Mouse (Mus musculus) mature B cell (primary cell): ENCODE results near the gene Atp13a2.

ENCODE experiments used
- in situ Hi-C: fragments of 300-500 bp; cut with MboI; formaldehyde crosslinking; loops from 2 replicates; pipeline ENCODE4 v1.14.3; 2019

Gene Atp13a2

DNA sequence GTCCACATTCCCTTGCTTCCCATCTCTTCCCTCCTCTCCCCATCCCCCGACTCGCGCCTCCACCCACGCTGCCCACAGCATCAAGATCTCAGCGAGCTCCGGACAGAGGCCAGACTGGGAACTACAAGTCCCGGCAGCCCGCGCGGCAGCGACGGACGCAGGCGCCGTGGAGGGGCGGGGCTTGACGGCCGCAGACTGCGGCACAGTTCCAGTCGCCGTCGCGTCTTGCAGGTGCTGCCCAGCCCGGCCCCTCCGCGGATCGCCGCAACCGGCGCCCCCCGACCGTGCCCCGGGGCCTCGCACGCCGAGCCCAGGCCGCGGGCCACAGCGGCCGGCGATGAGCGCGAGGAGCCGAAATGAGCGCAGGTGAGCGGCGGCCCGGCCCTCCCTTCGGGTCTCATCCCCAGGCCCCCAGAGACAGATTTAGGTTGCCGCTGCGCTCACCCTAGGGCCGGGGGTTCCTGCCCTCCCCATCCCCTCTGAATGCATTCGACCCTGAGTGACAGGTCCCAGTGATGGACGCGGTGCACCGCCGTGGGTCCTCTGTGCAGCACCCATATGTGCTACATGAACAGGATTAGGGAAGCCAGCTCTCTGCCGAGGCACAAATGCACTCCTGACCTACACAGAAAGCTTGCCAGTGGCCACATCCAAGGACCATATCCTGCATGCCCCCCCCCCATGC is at the start of gene Atp13a2:
TSS of gene Atp13a2 (plus strand) at position 163 of the 685 bp plus-strand sequence.
- in situ Hi-C loops = no loop called here

DNA sequence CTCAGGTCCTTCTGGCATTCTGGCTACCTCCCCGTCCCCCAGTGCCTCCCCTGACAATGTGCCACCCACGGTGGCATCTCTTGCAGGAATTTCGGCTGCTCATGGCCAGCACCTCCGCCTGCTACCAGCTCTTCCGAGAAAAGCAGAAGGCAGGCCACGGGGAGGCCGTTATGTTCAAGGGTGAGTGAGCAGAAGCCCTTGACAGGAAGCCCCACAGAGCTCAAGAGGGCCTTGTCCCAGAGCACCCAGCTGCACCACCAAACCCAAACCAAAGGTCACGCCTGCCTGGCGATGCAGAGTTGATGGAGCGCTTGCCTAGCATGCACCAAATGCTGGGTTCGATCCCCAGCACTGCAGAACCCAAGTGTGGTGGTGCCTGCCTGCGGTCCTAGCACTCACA is 42.3 kb upstream of the Atp13a2 start:
- in situ Hi-C loops = no loop called here

DNA sequence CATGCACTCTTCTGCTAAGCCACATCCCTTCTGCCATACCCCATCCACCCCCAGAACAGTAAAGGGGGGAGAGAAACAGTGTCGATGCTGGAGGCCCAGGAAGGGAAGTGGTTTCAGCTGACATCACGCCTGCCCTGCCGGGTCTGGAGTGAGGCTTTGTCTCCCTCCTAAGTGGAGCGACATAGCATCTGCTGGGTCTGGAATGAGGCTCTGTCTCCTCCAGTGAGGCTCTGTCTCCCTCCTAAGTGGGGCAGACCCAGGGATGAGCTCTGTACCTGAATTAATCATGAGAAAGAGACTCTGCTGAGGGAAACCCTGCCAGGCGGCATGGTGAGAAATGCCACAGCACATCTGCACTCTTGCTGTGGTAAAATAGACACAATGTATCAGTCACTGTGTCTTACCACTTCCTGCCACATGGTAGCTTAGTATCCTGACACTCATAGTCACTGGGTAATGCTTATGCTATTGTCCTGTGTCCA is 41.7 kb upstream of the Atp13a2 start:
- in situ Hi-C loops = no loop called here

DNA sequence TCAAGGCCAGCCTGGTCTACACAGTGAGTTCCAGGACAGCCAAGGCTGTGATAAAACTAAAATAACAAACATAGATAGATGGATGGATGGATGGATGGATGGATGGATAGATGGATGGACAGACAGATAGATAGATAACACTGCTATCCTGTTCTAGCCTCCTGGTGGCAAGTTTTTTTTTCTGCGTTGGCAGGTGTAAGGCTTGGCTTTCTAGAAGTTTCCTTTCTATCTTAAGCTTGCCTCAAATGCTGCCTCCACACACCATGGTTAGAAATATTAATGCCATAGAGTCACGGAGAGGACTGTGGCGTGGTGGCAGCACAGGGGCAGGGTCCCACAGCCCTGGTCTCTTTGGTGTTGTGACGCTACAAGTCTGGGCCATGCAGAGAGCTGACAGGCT is 41.1 kb upstream of the Atp13a2 start:
- in situ Hi-C loops = no loop called here

DNA sequence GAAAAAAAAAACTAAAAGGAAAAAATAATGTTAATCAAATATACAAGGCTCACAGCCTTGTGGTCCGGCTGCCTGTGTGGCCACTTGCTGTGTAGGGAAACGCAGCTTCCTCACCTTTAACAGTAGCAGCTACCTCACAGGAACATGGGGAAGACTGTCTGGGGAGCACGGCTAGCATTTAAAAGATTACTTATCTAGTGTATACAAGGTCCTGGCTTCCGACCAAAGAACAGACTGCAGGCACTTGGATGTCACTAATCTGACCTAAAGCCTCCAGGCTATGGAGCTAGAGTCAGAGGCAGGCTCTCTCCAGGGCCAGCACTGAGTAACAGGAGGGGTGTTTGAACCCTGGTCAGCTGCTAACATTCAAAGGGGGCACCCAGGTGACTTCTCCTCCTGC is 40.6 kb upstream of the Atp13a2 start:
- in situ Hi-C loops = no loop called here

DNA sequence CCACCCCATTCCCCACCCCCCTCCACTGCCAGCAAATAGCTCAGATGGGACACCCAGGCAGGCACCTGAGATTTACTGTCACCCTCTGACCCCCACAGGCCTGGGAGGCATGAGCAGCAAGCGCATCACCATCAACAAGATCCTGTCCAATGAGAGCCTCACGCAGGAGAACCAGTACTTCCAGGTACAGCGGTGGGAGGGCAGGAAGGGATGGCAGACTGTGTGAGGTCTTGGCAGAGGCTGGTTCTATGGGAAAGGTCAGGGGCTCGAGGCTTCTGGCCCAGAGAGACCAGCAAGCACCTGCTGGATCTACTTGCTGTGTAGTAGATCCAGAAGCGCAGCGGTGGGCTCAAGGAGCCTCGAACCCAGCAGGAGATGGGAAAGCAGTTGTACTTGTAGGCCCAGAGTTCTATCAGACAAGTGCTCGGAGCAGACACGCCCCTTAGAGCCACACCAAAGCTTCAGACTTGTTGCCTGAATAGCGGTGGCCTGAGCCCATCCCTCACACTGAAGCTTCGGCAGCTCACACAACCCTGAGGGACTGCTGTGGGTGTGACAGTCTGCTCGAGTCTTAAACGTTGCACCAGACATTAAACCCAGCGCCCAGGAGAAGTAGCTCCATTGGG is 40.0 kb upstream of the Atp13a2 start:
- in situ Hi-C loops = no loop called here

DNA sequence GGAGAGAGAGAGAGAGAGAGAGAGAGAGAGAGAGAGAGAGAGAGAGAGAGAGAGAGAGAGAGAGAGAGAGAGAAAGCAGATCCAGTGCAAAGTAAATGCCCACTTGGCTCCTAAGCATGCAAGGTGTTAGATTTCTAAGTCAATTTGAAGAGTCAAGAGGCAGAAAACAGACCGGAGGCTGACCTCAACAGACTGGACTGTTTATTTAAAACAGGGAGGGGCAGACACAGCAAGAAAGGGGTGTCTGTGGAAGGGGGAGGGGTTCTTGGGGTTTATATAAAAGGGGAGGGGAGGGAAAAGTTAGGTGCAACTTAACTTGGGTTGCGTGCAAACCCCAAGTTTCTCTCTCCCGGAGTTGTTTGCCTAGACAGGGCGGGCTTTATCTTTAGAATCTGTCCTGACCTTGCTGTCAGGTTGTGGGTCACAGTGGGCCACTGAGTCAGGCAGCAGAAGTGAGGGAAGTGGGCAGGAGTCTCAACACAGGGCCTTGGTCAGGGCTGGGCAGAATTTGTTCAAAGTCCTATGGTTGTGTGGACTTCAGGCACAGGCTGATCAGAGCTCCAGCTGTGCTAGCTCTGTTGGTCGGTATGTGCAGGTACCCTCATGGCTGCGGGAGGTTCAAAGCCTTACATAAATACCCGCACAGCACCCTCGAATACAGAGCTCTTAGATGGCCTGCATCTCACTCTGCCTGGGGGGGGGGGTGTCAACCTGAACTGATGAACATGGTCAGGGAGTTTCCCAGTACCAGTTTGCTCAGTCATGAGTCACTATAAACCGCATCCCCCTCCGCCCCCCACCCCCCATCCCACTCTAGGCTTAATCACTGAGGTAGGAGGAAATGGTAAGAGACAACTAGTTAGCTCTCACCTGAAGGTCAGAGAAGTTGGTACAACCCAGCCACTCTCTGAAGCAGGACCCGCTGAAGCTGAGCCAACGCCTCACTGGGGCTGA is 38.9 kb upstream of the Atp13a2 start:
- in situ Hi-C loops = no loop called here

DNA sequence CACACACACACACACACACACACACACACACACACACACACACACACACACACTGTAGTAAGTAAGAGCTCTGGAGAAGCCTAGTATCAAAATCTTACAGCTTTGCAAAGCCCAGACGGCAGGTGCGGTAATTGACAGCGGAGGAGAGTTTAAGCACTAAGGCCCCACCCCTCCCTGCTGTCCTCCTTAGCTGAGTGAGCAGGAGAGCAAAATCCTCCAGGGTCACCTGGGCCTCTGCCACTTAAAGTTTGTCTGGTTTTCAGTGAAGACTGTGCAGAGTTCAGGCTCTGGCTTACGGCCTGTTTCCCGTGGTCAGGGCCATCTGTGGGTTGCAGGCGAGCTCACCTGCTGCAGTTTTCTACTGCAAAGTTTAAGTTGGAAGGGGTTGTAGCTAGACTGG is 38.2 kb upstream of the Atp13a2 start:
- in situ Hi-C loops = no loop called here

DNA sequence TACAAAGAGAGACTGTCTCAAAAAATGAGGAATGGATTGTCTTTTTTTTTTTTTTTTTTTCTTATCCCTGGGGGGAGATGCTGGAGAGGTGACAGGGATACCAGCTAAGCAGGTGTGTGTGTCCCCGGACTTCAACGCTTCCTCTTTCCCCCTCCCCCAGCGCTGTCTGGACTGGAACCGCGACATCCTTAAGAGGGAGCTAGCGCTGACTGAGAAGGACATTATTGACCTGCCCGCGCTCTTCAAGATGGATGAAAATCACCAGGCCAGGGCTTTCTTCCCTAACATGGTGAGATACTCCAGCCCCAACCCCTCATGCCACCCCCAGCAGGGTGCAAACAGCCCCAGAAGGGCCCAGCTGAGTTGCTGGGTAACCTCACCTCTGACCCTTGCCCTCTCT is 37.6 kb upstream of the Atp13a2 start:
- in situ Hi-C loops = no loop called here

DNA sequence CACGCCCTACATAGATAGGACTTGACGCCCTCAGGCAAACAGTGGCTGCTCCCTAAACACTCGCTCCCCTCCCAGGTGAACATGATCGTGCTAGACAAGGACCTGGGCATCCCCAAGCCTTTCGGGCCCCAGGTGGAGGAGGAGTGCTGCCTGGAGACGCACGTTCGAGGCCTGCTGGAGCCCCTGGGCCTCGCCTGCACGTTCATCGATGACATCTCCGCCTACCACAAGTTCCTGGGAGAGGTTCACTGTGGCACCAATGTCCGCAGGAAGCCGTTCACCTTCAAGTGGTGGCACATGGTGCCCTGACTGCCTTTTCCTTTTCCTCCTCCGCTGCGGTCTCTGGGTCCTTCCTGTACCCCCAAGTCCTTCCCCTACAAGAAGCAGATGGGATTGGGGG is 37.1 kb upstream of the Atp13a2 start:
- in situ Hi-C loops = loop anchor here (10.0 kb wide), 1 partner anchor 125 kb away; no protein-coding TSS in a partner anchor

DNA sequence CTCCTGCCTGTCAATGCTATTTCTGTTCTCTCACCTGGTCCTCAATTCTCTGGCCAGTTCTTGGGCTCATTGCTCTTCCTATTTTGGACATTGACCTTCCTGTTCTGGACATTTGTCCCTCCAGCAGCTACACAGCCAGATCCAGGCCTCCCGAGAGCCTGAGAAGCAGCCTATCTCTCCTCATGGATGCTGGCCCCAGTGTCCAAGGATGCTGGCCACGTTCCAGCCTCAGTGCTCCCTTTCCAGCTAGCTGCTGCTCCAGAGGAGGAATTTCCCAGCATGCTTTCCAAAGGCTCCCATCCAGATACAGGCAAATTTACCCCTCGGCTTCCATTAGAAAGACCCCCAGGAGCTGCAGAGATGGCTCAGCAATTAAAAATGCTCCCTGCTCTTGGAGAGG is 36.1 kb upstream of the Atp13a2 start:
- in situ Hi-C loops = loop anchor here (10.0 kb wide), 1 partner anchor 126 kb away; no protein-coding TSS in a partner anchor

DNA sequence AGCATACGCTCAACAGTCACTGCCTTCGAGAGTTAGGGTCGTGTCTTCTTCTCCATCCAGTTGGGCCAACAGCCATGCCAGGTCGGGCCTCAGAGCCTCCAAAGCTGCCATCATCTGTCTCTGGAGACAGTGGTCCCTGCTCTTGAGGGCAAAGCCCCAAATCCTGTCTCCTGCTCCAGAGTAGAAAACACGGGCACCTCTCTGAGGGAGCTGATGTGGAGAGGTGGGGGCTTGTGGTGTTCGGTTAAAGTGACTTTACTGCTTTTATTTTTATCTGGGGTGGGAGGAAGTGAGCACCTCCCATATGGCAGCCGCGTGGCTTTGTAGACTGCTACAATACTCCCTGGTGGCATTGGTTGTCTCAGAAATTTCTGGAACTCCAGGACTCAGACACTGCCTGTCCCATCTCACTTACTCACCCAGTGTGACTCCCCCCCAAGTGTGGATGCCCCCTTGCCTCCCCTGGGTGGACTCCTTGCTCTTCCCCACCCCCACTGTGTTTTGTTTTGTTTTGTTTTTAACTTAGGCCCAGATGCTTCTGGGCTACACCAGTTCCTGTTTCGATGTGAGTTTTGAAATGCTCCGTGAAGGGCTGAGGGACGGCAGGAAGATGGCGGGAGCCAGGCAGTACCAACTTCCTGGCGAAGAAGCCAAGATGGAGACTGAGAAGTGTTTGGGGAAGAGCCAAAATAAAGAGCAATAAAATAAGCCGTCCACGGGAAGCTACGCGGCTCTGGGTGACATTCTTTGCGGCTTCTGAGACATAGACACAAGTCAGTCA is 34.6 kb upstream of the Atp13a2 start:
- in situ Hi-C loops = loop anchor here (10.0 kb wide), 1 partner anchor 127 kb away; no protein-coding TSS in a partner anchor

DNA sequence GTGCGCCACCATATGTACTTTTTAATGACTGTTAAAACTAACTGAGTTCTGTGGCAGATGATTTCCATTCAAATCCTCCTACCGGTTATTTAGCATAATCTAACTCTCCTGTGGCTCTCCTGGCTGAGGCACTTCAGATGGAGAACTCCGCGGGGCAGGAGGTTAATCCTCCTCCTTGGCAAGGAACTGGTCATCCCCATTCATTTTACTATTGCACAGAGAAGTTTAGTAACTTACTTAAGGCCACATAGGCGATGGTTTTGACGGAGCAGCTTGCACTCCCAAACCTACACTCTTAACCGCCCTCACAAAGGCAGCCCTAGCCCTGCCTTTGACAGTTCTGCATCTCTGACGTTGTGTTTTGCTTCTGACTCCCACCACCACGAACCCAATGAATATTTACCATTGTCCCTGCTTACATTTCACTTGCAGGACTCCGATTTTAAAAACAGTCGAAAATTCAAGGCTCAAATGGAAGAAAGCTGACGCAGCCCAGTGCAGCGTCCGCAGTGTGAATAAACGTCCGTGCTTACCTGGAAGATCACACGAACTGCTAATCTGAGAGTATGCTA is 29.5 kb upstream of the Atp13a2 start:
- in situ Hi-C loops = loop anchor here (5.0 to 10.0 kb wide), 2 partner anchors 50 to 132 kb away; partner anchors contain the start of gene Padi2

DNA sequence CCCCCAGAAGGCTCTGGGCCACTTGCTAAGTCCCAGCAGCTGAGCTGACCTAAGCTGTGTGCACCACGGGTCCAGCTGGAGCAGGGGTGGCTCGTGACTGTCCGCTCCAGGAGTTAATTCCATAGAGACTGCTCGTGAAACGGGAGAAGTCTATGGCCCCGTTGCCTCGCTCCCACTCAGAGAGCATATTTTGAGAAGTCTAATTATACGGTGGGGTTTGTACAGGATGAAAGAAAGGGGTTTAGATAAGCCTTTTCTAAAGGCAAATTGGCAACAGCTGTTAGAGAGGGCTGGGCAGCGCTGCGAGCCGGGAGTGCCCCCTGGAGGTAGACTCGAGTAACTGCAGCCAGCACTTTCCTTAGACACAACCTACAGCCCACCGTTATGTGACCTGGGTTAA is 28.9 kb upstream of the Atp13a2 start:
- in situ Hi-C loops = loop anchor here (5.0 to 10.0 kb wide), 2 partner anchors 50 to 133 kb away; partner anchors contain the start of gene Padi2

DNA sequence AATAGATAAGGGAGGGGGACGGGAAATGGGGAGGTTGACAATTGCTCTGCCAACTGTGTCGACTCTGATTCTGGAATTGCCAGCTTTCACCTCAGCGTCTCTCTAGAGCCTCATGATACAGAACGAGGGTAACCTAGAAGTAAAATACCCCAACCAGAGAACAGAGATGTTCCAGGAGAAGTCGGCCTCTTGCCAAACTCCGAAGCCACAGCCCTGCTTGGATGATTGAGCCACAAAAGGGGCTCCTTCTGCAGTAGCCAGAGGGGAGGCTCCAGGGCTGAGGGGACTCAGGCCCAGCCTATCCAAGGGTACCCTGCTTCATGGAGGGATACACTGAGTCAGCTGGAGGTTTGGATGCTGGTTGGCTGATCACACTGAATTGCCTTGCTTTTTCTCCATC is 28.4 kb upstream of the Atp13a2 start:
- in situ Hi-C loops = loop anchor here (5.0 to 10.0 kb wide), 2 partner anchors 51 to 134 kb away; partner anchors contain the start of gene Padi2

DNA sequence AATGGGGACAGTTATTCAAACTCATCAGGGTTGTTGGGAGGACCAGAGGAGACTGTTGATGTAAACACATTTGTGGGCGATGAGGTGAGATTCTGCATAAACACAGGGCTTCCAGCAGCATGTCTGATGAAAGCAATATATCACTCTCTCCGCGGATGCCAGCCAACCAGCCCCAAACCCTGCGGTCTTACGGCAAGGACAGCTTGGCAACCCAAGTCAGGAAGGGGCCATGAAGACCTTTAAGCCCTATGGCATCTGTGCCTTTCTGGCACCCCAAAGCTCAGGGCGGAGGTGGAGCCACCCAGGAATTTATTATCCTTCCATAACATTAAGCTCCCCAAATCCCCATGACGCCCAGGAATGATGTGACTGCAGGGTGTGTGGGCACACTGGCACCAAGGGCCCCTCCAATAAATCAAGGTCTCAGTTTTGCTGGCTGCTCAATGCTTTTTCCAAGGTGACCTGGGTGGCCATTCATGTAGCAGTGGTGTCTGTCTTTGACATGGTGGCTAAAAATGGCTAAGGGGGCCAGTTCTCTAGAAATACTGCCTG is 27.5 kb upstream of the Atp13a2 start:
- in situ Hi-C loops = loop anchor here (5.0 to 10.0 kb wide), 2 partner anchors 52 to 134 kb away; partner anchors contain the start of gene Padi2

DNA sequence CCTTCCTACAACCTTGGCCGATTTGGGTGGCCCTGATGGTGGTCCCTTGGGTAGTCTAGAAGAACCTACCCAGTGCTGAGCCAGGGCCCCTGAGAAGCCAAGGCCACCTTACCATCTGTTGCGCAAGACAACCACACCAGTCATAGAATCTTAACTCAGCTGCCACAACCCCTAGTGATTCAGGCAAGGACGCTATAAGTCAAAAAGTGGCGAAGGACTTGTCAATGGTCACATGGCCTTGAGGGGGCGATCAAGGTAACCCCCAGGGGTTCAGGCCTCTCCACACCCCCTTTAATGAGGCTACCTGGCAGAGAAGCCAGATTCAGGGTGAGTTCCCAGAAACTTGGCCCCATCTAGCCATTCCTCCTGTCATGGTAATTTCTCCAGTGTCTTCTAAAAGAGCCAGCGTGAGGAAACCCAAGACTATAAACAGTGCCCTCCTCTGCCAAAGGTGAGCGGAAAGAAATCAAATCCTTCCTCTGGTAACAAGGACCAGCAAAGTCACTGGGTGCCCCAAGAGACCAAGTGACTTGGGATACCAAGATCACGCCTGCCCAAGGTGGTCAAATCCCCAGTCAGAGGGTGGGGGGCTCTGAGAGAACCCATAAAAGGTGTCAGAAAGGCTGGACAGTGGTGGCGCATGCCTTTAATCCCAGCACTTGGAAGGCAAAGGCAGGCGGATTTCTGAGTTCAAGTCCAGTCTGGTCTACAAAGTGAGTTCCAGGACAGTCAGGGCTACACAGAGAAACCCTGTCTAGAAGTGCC is 26.8 kb upstream of the Atp13a2 start:
- in situ Hi-C loops = loop anchor here (5.0 to 10.0 kb wide), 2 partner anchors 53 to 135 kb away; partner anchors contain the start of gene Padi2

DNA sequence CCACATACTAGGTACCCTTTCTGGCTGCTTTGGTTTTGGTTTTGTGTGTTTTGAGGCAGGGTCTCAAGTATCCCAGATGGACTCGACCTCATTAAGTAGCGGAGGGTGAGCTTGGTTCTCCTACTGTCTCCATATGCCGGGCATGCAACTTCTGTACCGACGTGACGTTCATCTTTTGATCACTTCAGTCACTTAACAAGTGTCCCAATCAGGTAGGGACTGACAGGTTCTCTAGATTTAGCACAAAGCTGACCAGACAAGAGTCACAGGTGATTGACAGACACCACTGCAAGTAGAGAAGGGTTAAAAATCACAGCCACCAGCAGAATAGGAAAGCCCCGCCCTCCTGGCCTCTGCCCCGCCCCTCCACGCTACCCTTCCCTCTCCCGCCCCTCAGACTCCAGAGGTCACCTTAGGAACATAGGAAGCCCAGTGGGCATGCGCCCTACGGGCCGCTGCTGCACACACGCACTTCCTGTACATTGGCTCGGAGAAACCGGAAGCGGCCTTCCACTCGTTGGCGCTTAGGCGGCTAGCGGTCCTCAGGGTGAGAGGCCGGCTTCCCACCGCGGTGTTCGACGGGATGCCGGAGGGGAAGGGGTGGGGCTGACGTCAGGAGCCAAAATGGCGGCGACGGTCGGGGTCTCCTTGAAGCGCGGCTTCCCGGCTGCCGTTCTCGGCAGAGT is 25.7 kb upstream of the Atp13a2 start, which contains the start of gene Sdhb:
TSS of gene Sdhb (plus strand) at position 423 of the 686 bp plus-strand sequence.
- in situ Hi-C loops = no loop called here
